Mouse (Mus musculus) bone marrow, adult 2 months (tissue): ENCODE data around the gene Tfcp2l1.

ENCODE experiments used
- CTCF ChIP-seq: fragments of 200-500 bp; IDR thresholded peaks from 2 replicates; pipeline ENCODE4 v1.5.1; 2011; ENCODE audit warnings: low read length, control low read depth; ENCODE audit not compliant: control insufficient read depth, insufficient read depth
- POLR2A ChIP-seq: fragments of 200-500 bp; IDR thresholded peaks from 2 replicates; pipeline ENCODE4 v1.6.1; 2011; ENCODE audit warnings: low read depth, mild to moderate bottlenecking, control low read depth, low read length, borderline replicate concordance; ENCODE audit not compliant: control insufficient read depth

DNA sequence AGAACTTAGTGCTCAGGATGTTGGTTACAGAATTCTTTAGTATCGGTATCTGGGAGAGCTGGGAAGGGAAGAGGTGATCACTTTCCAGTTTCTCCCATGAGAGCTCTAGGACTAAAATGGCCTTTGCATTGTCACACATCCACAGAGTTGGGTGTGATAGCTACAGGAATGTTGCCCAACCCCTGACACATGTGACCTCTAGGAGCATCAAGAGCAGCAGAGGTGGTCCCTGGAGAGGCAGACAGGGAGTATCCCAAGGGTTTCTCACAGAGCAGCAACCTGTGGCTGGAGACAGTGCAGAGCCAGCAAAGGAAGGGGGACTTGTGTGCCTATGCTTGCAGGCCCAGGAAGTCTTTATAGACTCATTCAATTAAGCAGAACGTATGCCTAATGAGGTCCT lies 1.3 kb upstream of the Tfcp2l1 start:
- TF ChIP-seq CTCF (no peak), POLR2A (no peak)
